Mouse (Mus musculus): ENCODE measurements around the gene Samd1. TPM values are rescaled to one million over a fixed set of nuclear protein-coding genes. Genes with fewer than 3 reads are reported as not detected.

The Samd1 gene
- total and polyA plus RNA-seq, 2 experiments = 4.0 to 11.9 TPM

DNA sequence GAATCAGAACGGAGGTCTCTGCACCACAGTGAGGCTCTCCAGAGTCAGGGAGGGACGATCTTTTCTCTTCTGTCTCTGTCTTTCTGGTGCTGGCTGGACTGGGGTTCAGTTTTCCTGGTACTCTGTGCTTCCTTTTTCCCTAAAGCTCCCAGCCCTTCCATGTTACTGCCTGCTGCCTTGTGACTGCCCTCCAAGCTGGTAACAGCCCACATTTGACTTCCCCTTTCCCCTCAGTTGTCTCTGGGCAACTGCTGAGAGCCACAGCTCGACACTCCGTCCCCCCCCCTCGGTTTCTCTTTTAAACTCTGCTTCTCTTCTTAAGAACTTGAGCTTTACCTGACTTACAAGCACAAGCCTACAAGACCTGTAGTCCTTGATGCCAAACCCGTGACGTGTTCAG, 8.2 kb upstream of the Samd1 start:
- H3K9ac ChIP-seq (ENCODE audit: low read depth, low read length) = no peak overlapping the region
- H3K36me3 ChIP-seq (ENCODE audit: control insufficient read depth, insufficient read depth, low read length) = peaks cover 52% of the 10 kb centered on the region
- no peak for TF ChIP-seq POLR2A (IDR thresholded peaks at IDR 0.05; ENCODE audit: extremely low read depth, insufficient read depth, low read length)
- H3K79me2 ChIP-seq (ENCODE audit: control insufficient read depth, insufficient read depth, low read length) = no peaks in the 10 kb centered on the region
- WGBS = 82% methylated on average over 7 of the region's 7 CpGs
- no peaks in the 10 kb centered on the region for H3K27me3 ChIP-seq (ENCODE audit: control insufficient read depth, insufficient read depth, low read length)
- H3K4me3 ChIP-seq (ENCODE audit: insufficient read depth, low read depth, low read length) = no peak overlapping the region
- no peak overlapping the region for H3K27ac ChIP-seq (replicated peaks; ENCODE audit: insufficient read depth, low read depth, low read length)
- no peak for DNase-seq (ENCODE audit: extremely low read depth, low read depth, low spot score)
- H3K4me1 ChIP-seq (ENCODE audit: control insufficient read depth, insufficient read depth, low read length) = no peaks in the 10 kb centered on the region

- H3K9ac ChIP-seq (ENCODE audit: low read depth, low read length) = no peak overlapping the region
- WGBS = 93% methylated on average over 14 of the region's 14 CpGs
- H3K4me1 ChIP-seq (ENCODE audit: control insufficient read depth, insufficient read depth, low read length) = no peaks in the 10 kb centered on the region
- DNase-seq (ENCODE audit: extremely low read depth, low read depth, low spot score) = no peak
- H3K4me3 ChIP-seq (ENCODE audit: insufficient read depth, low read depth, low read length) = no peak overlapping the region
- H3K79me2 ChIP-seq (ENCODE audit: control insufficient read depth, insufficient read depth, low read length) = no peaks in the 10 kb centered on the region
- peaks cover 47% of the 10 kb centered on the region for H3K36me3 ChIP-seq (ENCODE audit: control insufficient read depth, insufficient read depth, low read length)
- H3K27me3 ChIP-seq (ENCODE audit: control insufficient read depth, insufficient read depth, low read length) = no peaks in the 10 kb centered on the region
- TF ChIP-seq POLR2A (IDR thresholded peaks at IDR 0.05; ENCODE audit: extremely low read depth, insufficient read depth, low read length) = no peak
- no peak for TF ChIP-seq CTCF (IDR thresholded peaks at IDR 0.05; ENCODE audit: low read depth, low read length)
- H3K27ac ChIP-seq (replicated peaks; ENCODE audit: insufficient read depth, low read depth, low read length) = no peak overlapping the region
Measured at GRCm38 (mm10) chr8:83990170-83990569, 7.3 kb upstream of the Samd1 start.

DNA sequence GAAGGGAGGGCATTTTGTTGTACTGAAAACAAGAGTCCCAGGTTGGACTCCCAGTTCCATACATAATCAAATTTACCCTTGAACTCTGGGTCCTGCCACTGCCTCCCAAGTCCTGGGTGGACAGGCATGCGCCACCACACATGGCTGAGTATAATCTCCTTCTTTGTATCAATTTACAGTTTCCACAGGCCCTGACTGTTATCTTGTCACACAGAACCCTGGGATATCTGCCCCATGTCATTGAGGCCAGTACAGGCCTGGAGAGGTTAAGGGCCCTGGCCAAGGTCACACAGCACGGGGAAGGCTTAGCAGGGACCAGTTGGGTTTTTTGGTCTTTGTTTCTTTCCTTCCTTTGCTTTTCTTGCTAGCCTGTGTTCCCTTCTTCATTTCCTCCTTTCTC, 5.0 kb upstream of the Samd1 start:
- DNase-seq (ENCODE audit: extremely low read depth, low read depth, low spot score) = no peak
- Histone ChIP-seq H3K27me3 (ENCODE audit: control insufficient read depth, insufficient read depth, low read length) (no peaks in the 10 kb centered on the region), H3K36me3 (ENCODE audit: control insufficient read depth, insufficient read depth, low read length) (peaks cover 32% of the 10 kb centered on the region), H3K9ac (ENCODE audit: low read depth, low read length) (no peak overlapping the region), H3K4me1 (ENCODE audit: control insufficient read depth, insufficient read depth, low read length) (no peaks in the 10 kb centered on the region; the same call in 1 of the 2 replicates), H3K4me3 (ENCODE audit: insufficient read depth, low read depth, low read length) (no peak overlapping the region), H3K27ac (replicated peaks; ENCODE audit: insufficient read depth, low read depth, low read length) (no peak overlapping the region), H3K79me2 (ENCODE audit: control insufficient read depth, insufficient read depth, low read length) (no peaks in the 10 kb centered on the region)
- 56% methylated on average over 2 of the region's 2 CpGs for WGBS
- no peak for TF ChIP-seq POLR2A (IDR thresholded peaks at IDR 0.05; ENCODE audit: extremely low read depth, insufficient read depth, low read length)
- TF ChIP-seq CTCF (IDR thresholded peaks at IDR 0.05; ENCODE audit: low read depth, low read length) = no peak

DNA sequence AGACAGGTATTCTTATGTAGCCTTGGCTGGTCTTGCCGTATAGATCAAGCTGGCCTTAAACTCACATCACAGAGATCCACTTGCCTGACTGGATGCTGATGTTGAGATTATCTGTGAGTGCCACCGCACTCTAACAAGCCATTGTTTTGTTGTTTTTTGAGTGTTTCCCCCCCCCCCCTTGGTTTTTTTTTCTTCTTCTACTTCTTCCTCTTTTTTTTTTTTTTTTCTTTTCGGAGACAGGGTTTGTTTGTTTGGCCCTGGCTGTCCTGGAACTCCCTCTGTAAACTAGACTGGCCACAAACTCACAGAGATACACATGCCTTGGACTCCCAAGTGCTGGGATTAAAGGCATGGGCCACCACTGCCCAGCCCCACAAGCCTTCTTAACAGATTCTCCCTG, 3.4 kb upstream of the Samd1 start:
- no peak for TF ChIP-seq POLR2A (IDR thresholded peaks at IDR 0.05; ENCODE audit: extremely low read depth, insufficient read depth, low read length)
- TF ChIP-seq CTCF (IDR thresholded peaks at IDR 0.05; ENCODE audit: low read depth, low read length) = no peak
- H3K27me3 ChIP-seq (ENCODE audit: control insufficient read depth, insufficient read depth, low read length) = no peaks in the 10 kb centered on the region
- H3K9ac ChIP-seq (ENCODE audit: low read depth, low read length) = no peak overlapping the region
- no peak overlapping the region for H3K4me3 ChIP-seq (ENCODE audit: insufficient read depth, low read depth, low read length)
- H3K4me1 ChIP-seq (ENCODE audit: control insufficient read depth, insufficient read depth, low read length) = peaks cover 6% of the 10 kb centered on the region
- H3K79me2 ChIP-seq (ENCODE audit: control insufficient read depth, insufficient read depth, low read length) = no peaks in the 10 kb centered on the region
- H3K36me3 ChIP-seq (ENCODE audit: control insufficient read depth, insufficient read depth, low read length) = peaks cover 16% of the 10 kb centered on the region
- H3K27ac ChIP-seq (replicated peaks; ENCODE audit: insufficient read depth, low read depth, low read length) = no peak overlapping the region
- WGBS = 60% methylated on average over 3 of the region's 3 CpGs
- no peak for DNase-seq (ENCODE audit: extremely low read depth, low read depth, low spot score)

DNA sequence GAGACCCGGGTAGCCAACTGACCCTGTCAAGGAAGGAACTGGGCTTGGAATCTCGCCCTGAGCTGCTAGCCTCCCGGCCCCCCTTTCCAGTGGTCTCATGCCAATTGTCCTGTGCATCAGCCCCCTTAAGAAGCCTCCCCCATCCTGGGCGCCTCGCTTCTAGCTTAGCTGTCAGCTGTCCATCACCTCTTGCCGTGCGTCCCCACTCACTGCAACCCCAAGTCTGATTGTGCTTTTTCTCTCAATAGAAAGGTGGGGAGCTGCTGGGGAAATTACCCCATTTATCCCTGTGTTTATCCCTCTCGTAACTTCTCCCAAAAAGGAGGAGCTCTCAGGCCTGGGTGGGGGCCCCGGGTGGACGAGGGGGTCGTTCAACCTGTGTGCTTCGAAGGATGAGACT, 1.5 kb upstream of the Samd1 start:
- Histone ChIP-seq H3K9ac (ENCODE audit: low read depth, low read length) (no peak overlapping the region), H3K4me3 (ENCODE audit: insufficient read depth, low read depth, low read length) (no peak overlapping the region), H3K79me2 (ENCODE audit: control insufficient read depth, insufficient read depth, low read length) (no peaks in the 10 kb centered on the region), H3K27ac (replicated peaks; ENCODE audit: insufficient read depth, low read depth, low read length) (no peak overlapping the region), H3K36me3 (ENCODE audit: control insufficient read depth, insufficient read depth, low read length) (peaks cover 9% of the 10 kb centered on the region), H3K27me3 (ENCODE audit: control insufficient read depth, insufficient read depth, low read length) (no peaks in the 10 kb centered on the region), H3K4me1 (ENCODE audit: control insufficient read depth, insufficient read depth, low read length) (peaks cover 12% of the 10 kb centered on the region)
- no peak for DNase-seq (ENCODE audit: extremely low read depth, low read depth, low spot score)
- TF ChIP-seq CTCF (IDR thresholded peaks at IDR 0.05; ENCODE audit: low read depth, low read length) (no peak), POLR2A (IDR thresholded peaks at IDR 0.05; ENCODE audit: extremely low read depth, insufficient read depth, low read length) (no peak)
- WGBS = 60% methylated on average over 12 of the region's 12 CpGs

DNA sequence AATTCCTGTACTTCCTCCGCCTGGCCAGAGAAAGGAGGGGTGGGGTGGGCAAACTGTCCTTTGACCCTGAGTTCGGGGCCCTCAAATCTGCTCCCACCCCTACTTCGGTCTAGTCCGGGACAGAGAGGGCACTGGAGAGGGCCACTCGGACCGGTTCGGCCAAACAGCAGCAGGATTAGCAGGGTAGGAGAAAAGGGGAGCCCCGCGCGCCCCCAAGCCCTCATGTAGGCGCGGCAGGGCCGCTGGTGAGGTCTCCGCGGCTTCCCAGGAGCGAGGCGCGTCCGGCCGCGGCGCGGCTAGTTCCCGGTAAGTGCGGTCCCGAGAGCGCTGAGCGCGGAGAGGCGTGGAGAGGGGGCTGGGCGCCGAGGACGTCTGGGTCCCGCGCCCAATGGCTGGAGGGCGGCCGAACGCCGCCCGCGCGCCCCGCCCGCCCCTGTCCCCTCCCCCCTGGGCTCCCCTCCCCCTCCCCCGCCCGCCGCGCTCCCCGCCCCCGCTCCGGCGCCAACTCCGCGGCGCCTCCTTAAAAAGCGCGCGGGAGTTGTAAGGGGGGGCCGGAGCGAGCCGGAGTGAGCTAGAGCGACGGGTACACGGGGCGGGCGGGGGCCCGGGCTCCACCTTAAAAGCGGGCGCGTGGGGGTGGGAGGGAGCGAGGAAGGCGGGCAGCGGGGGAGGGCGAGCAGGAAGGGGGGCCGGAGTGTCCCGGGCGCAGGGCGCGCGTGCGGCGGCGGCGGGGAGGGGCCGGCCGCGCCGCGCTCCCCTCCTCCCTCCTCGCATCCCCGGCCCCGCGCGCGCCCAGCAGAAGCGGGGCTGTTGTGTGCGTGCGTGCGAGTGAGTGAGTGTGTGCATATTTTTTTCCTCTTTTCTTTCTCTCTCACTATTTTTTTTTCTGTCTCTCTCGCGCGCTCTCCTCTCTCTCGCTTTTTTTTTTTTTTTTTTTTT, 636 bp upstream of the Samd1 start:
- peak overlapping the region; percentile 84 for H3K27ac ChIP-seq (replicated peaks; ENCODE audit: insufficient read depth, low read depth, low read length)
- no peaks in the 10 kb centered on the region for H3K79me2 ChIP-seq (ENCODE audit: control insufficient read depth, insufficient read depth, low read length)
- peak; percentile 70 for DNase-seq (ENCODE audit: extremely low read depth, low read depth, low spot score)
- peak; percentile 87 for TF ChIP-seq POLR2A (IDR thresholded peaks at IDR 0.05; ENCODE audit: extremely low read depth, insufficient read depth, low read length)
- no peak for TF ChIP-seq CTCF (IDR thresholded peaks at IDR 0.05; ENCODE audit: low read depth, low read length)
- H3K36me3 ChIP-seq (ENCODE audit: control insufficient read depth, insufficient read depth, low read length) = peaks cover 5% of the 10 kb centered on the region
- 1% methylated on average over 58 of the region's 103 CpGs for WGBS
- H3K4me3 ChIP-seq (ENCODE audit: insufficient read depth, low read depth, low read length) = peak overlapping the region; percentile 91
- H3K4me1 ChIP-seq (ENCODE audit: control insufficient read depth, insufficient read depth, low read length) = peaks cover 12% of the 10 kb centered on the region
- H3K9ac ChIP-seq (ENCODE audit: low read depth, low read length) = peak overlapping the region; percentile 99
- no peaks in the 10 kb centered on the region for H3K27me3 ChIP-seq (ENCODE audit: control insufficient read depth, insufficient read depth, low read length)

All from liver, adult 2 months (tissue).